Mouse (Mus musculus): ENCODE measurements at regions not wholly inside any gene's neighbourhood (a gene's known extent, or its start where the extent isn't known, plus 50 kb on each side); places are given as distances from the start of the nearest gene placed in this dataset.

GRCm38 (mm10) chr8:54330106-54330505, 199.3 kb upstream of the Asb5 start:
- DNase-seq (ENCODE audit: low spot score in 2 of 2) = no peak

GRCm38 (mm10) chr8:54331883-54332282, 197.5 kb upstream of the Asb5 start:
- DNase-seq (ENCODE audit: low spot score in 2 of 2) = no peak

GRCm38 (mm10) chr8:54351123-54351522, 178.3 kb upstream of the Asb5 start:
- DNase-seq (ENCODE audit: low spot score in 2 of 2) = peak in 1 of 2 experiments; percentile 25

- DNase-seq (ENCODE audit: low spot score in 2 of 2) = no peak
Measured at GRCm38 (mm10) chr8:54361716-54362115, 167.7 kb upstream of the Asb5 start.

GRCm38 (mm10) chr8:54370501-54370900, 158.9 kb upstream of the Asb5 start:
- DNase-seq (ENCODE audit: low spot score in 2 of 2) = no peak

GRCm38 (mm10) chr8:54371073-54371472, 158.3 kb upstream of the Asb5 start:
- DNase-seq (ENCODE audit: low spot score in 2 of 2) = no peak

- no peak for DNase-seq (ENCODE audit: low spot score in 2 of 2)
Measured at GRCm38 (mm10) chr8:54372921-54373320, 156.5 kb upstream of the Asb5 start.

- DNase-seq (ENCODE audit: low spot score in 2 of 2) = peak in 1 of 2 experiments; percentile 22
Measured at GRCm38 (mm10) chr8:54375373-54376098, 153.8 kb upstream of the Asb5 start.

GRCm38 (mm10) chr8:54380191-54380590, 149.2 kb upstream of the Asb5 start:
- DNase-seq (ENCODE audit: low spot score in 2 of 2) = no peak

- DNase-seq (ENCODE audit: low spot score in 2 of 2) = no peak
Measured at GRCm38 (mm10) chr8:54392866-54393265, 136.5 kb upstream of the Asb5 start.

- DNase-seq (ENCODE audit: low spot score in 2 of 2) = no peak
Measured at GRCm38 (mm10) chr8:54393466-54394197, 135.7 kb upstream of the Asb5 start.

- no peak for DNase-seq (ENCODE audit: low spot score in 2 of 2)
Measured at GRCm38 (mm10) chr8:54405723-54406122, 123.7 kb upstream of the Asb5 start.

GRCm38 (mm10) chr8:54414092-54414799, 115.1 kb upstream of the Asb5 start:
- DNase-seq (ENCODE audit: low spot score in 2 of 2) = no peak

- no peak for DNase-seq (ENCODE audit: low spot score in 2 of 2)
Measured at GRCm38 (mm10) chr8:54416691-54417090, 112.7 kb upstream of the Asb5 start.

- no peak for DNase-seq (ENCODE audit: low spot score in 2 of 2)
Measured at GRCm38 (mm10) chr8:54418035-54418434, 111.3 kb upstream of the Asb5 start.

GRCm38 (mm10) chr8:54420339-54421098, 108.9 kb upstream of the Asb5 start:
- peak in 1 of 2 experiments; percentile 20 for DNase-seq (ENCODE audit: low spot score in 2 of 2)

GRCm38 (mm10) chr8:54425039-54425438, 104.3 kb upstream of the Asb5 start:
- no peak for DNase-seq (ENCODE audit: low spot score in 2 of 2)

GRCm38 (mm10) chr8:54435694-54436093, 93.7 kb upstream of the Asb5 start:
- DNase-seq (ENCODE audit: low spot score in 2 of 2) = no peak

GRCm38 (mm10) chr8:54441143-54441542, 88.2 kb upstream of the Asb5 start:
- DNase-seq (ENCODE audit: low spot score in 2 of 2) = no peak

- DNase-seq (ENCODE audit: low spot score in 2 of 2) = no peak
Measured at GRCm38 (mm10) chr8:54442395-54442794, 87.0 kb upstream of the Asb5 start.

GRCm38 (mm10) chr8:54446370-54446769, 83.0 kb upstream of the Asb5 start:
- no peak for DNase-seq (ENCODE audit: low spot score in 2 of 2)

- DNase-seq (ENCODE audit: low spot score in 2 of 2) = no peak
Measured at GRCm38 (mm10) chr8:54449811-54450210, 79.6 kb upstream of the Asb5 start.

Measured in right cerebral cortex, postnatal 10 days (tissue).